Mouse (Mus musculus) MEL (cell line): ENCODE data around the gene Mtcl1.

Experiments
- CTCF ChIP-seq, 3 experiments: IDR thresholded peaks in 2 of 3; conservative IDR thresholded peaks in 1 of 3; 2 replicates each; pipeline ENCODE4 v1.5.1; 2011 to 2012; ENCODE audit warnings: low read length in 3 of 3, low read depth in 2 of 3, mild to moderate bottlenecking in 2 of 3, improper control_type of control experiment in 1 of 3, inconsistent platforms in 1 of 3, mixed read lengths in 1 of 3, moderate library complexity in 1 of 3; ENCODE audit not compliant: control insufficient read depth in 1 of 3, insufficient read depth in 1 of 3, poor library complexity in 1 of 3, severe bottlenecking in 1 of 3
- GATA1 ChIP-seq: IDR thresholded peaks from 2 replicates; pipeline ENCODE4 v1.6.1; 2011; ENCODE audit warnings: low read depth, low read length, improper control_type of control experiment
- MAX ChIP-seq: IDR thresholded peaks from 2 replicates; pipeline ENCODE4 v1.6.1; 2011; ENCODE audit warnings: low read length, improper control_type of control experiment
- NRF1 ChIP-seq: IDR thresholded peaks from 2 replicates; pipeline ENCODE4 v1.6.1; 2014; ENCODE audit warnings: low read depth, mild to moderate bottlenecking, inconsistent platforms, low read length, improper control_type of control experiment, moderate library complexity; ENCODE audit not compliant: poor library complexity, insufficient read depth, severe bottlenecking
- POLR2A ChIP-seq, 2 experiments: IDR thresholded peaks; 2 replicates each; pipeline ENCODE4 v1.6.1; 2011 to 2012; ENCODE audit warnings: low read length in 2 of 2, mild to moderate bottlenecking in 2 of 2, control low read depth in 1 of 2, improper control_type of control experiment in 1 of 2, low read depth in 1 of 2, moderate library complexity in 1 of 2; ENCODE audit not compliant: control insufficient read depth in 1 of 2, insufficient read depth in 1 of 2, poor library complexity in 1 of 2
- RCOR1 ChIP-seq: IDR thresholded peaks from 2 replicates; pipeline ENCODE4 v1.6.1; 2012; ENCODE audit warnings: low read depth, mild to moderate bottlenecking, inconsistent platforms, low read length, improper control_type of control experiment
- TCF12 ChIP-seq: IDR thresholded peaks from 2 replicates; pipeline ENCODE4 v1.6.1; 2014; ENCODE audit warnings: low read depth, mild to moderate bottlenecking, inconsistent platforms, low read length, improper control_type of control experiment, moderate library complexity

DNA sequence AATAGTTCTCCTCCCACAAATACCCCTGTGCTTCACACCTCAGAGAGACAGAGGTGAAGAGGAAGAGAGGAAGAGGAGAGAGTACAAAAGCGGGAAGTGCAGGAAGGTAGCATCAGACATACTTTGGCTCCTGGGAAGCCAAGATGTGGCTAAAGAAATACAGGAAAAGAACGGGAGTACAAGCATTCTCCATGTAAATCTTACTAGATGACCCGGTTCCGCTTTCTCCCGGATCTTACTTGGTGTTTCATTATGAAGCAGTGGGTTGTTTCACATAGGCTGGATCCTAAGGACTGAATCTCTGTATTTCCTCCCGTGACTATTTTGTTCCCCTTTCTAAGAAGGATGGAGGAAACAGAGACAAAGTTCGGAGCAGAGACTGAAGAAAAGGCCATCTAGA, 43.9 kb downstream of the Mtcl1 start:
- TF ChIP-seq POLR2A (IDR thresholded peaks at IDR 0.05; ENCODE audit: control insufficient read depth in 1 of 2, insufficient read depth in 1 of 2, low read depth in 1 of 2, low read length in 2 of 2, poor library complexity in 1 of 2): no peak
- TF ChIP-seq GATA1: no peak
- no peak for TF ChIP-seq CTCF (IDR thresholded peaks at IDR 0.05 in 2 of 3, conservative IDR thresholded peaks at IDR 0.05 in 1 of 3; ENCODE audit: control insufficient read depth in 1 of 3, insufficient read depth in 1 of 3, low read depth in 2 of 3, low read length in 3 of 3, poor library complexity in 1 of 3, severe bottlenecking in 1 of 3)
- TF ChIP-seq TCF12: no peak
- no peak for TF ChIP-seq MAX
- no peak for TF ChIP-seq RCOR1
- TF ChIP-seq NRF1: no peak
